Mouse (Mus musculus) intestine, embryonic 16.5 days (tissue): ENCODE results near the gene Ttc33. TPM values are rescaled to one million over a fixed set of nuclear protein-coding genes. Genes with fewer than 3 reads are reported as not detected.

Source experiments
- polyA plus RNA-seq: library from polyadenylated mRNA; unstranded; fragments of >200 nt; fragmentation: Nextera tagmentation; extraction: Ambion mirVana; gene quantifications from 2 replicates; pipeline ENCODE4 v1.2.1, GENCODE M21; 2015

Gene Ttc33
- polyA plus RNA-seq, 1 experiment from 2014 or later = 32.9 TPM

Other genes with a start within 250 kb of the Ttc33 start
- gene C7, start 121.8 kb upstream of the Ttc33 start, polyA plus RNA-seq = 0.05 and 0.06 TPM in 2 replicates
- gene Card6, start 77.0 kb upstream of the Ttc33 start, polyA plus RNA-seq = 1.5 and 2.1 TPM in 2 replicates
- 432 and 438 TPM in 2 replicates for gene Rpl37, start 68.9 kb upstream of the Ttc33 start, polyA plus RNA-seq
- 23.1 and 24.9 TPM in 2 replicates for gene Prkaa1, start 41.7 kb upstream of the Ttc33 start, polyA plus RNA-seq
- gene Ptger4, start 58.7 kb downstream of the Ttc33 start, polyA plus RNA-seq = 6.0 and 7.1 TPM in 2 replicates